Mouse (Mus musculus) adrenal gland, adult 18-20 months (tissue): Measurements from ENCODE around the gene Mfap4. TPM values are rescaled to one million over a fixed set of nuclear protein-coding genes. Genes with fewer than 3 reads are reported as not detected.
A peak's percentile ranks its signal among the peaks of the same experiment; 100 is the strongest.

ENCODE experiments used
- DNase-seq, 2 experiments: peaks; one replicate each; pipeline ENCODE4 v3.0.0; 2021 to 2022; ENCODE audit warnings: low spot score in 2 of 2
- total RNA-seq, 2 experiments: library from RNA; stranded (reverse); gene quantifications; 1 replicate in 1 of 2; 2 replicates in 1 of 2; pipeline ENCODE4 v1.2.3; 2021

Mfap4 gene
- total RNA-seq, 2 experiments from 2014 or later = 4.8 to 5.6 TPM

DNA sequence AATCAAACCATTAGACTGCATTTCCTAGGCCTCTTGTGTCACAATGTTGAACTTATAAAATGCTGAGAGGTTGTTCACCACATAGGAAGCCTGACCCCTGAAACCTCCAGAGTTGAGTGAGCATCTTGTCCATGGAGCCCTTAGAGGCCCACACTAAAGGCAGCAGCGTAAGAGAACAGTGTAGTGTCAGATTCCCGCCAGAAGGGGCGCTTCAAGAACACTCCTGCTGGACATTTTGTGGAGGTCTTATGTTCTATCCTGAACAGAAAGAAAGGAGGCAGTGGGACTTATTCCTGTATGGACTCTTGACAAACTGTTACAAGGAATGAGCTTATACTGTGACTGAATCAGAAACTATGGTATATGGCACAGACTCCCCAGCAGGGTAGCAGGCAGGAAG lies 29.7 kb downstream of the Mfap4 start:
- no peak for DNase-seq

DNA sequence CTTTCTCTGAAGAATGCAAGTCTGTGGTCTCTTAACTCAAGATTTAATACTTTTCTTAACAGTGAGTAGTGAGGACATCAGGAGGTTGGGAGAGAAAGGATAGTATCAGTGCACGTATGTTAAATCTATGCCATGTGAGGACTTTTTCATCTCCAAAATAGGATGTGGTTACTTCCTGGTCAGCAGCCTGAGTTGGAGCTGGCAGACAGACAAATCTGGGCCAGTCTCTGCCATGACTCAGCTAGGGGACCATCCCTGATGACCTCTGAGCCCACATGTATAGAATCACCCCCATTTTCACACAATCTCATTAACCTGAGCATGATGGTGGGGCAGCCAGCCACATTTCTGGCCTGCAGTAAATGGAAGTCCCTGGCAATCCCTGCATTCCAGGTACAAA lies 32.7 kb downstream of the Mfap4 start:
- DNase-seq = no peak

- DNase-seq = no peak
Observed at GRCm38 (mm10) chr11:61518871-61519270, 33.6 kb downstream of the Mfap4 start.

- DNase-seq = no peak
Observed at GRCm38 (mm10) chr11:61519484-61520107, 34.4 kb downstream of the Mfap4 start.

GRCm38 (mm10) chr11:61526872-61527271 lies 41.6 kb downstream of the Mfap4 start:
- DNase-seq = peak in 1 of 2 experiments; percentile 24

DNA sequence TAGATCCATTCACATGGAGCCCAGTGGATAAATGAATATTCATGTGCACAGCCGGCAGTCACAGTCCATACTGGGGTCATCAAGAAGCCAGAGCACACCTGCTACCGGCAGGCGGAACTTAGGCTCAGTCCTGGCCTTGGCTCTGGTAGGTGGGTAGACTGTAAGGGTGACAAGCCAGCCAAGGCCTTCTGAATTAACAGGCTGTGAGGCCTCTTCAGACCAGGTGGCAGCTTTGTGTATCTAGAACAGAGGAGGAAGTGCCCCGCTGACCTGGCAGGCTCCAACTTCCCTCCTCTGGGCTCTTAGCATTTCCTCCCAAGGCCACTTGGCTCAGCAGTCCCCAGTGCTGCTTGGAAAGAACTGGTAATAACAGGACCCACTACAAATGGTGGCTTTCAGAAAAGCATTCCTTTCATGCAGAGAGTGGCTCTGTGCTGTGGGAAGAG lies 44.1 kb downstream of the Mfap4 start:
- DNase-seq = no peak

- no peak for DNase-seq
Observed at GRCm38 (mm10) chr11:61532820-61533219, 47.6 kb downstream of the Mfap4 start.

DNA sequence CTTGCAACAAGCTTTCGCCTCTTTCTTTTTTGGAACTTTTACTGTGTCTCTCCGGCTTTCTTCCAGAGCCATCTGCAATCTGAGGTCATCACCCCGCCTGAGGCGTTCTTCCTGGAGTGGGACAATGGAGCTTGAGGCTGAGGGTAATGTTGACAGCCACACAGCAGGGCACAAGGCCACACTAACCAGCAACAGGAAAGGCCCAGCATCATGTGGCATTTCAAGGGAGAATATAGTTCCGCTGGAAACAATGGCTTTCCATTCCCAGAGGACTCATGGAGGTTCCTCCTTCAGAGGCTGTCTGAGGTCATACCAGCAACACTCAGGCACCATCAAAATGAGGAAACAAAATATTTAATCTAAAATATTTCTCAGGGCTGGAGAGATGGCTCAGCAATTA lies 48.3 kb downstream of the Mfap4 start:
- no peak for DNase-seq

- no peak for DNase-seq
Observed at GRCm38 (mm10) chr11:61535530-61535929, 50.3 kb downstream of the Mfap4 start.

- no peak for DNase-seq
Observed at GRCm38 (mm10) chr11:61536952-61537351, 51.7 kb downstream of the Mfap4 start.

GRCm38 (mm10) chr11:61537362-61537761 lies 52.1 kb downstream of the Mfap4 start:
- no peak for DNase-seq

Other genes starting within 250 kb of the Mfap4 start
- gene Aldh3a2, start 218.0 kb upstream of the Mfap4 start, total RNA-seq = 10 to 100 TPM; 41.6 to 59.9 TPM
- not detected for gene Slc47a2, start 142.6 kb upstream of the Mfap4 start, total RNA-seq
- gene Slc47a1, start 107.1 kb upstream of the Mfap4 start, total RNA-seq = 1 to 10 TPM in 1 of 2 experiments, under 1 TPM in 1; 0.70 to 1.8 TPM
- 1 to 10 TPM; 1.2 to 1.3 TPM for gene Rnf112, start 31.3 kb upstream of the Mfap4 start, total RNA-seq
- 10 to 100 TPM; 15.3 to 16.0 TPM for gene Mapk7, start 9.0 kb downstream of the Mfap4 start, total RNA-seq
- gene B9d1, start 19.7 kb downstream of the Mfap4 start, total RNA-seq = 10 to 100 TPM; 14.4 to 14.8 TPM
- gene Epn2, start 94.3 kb downstream of the Mfap4 start, total RNA-seq = 10 to 100 TPM; 16.2 to 25.9 TPM
- gene Grap, start 167.8 kb downstream of the Mfap4 start, total RNA-seq = 1 to 10 TPM; 7.4 to 8.2 TPM
- 1 to 10 TPM; 1.2 to 1.6 TPM for gene Fam83g, start 198.7 kb downstream of the Mfap4 start, total RNA-seq
- gene Slc5a10, start 235.4 kb downstream of the Mfap4 start, total RNA-seq = not detected